Mouse (Mus musculus): Measurements from ENCODE around the gene Rnf157.

- peak; percentile 86 for TF ChIP-seq CTCF (IDR thresholded peaks at IDR 0.05; ENCODE audit: borderline replicate concordance, insufficient read depth, low read length)
- TF ChIP-seq POLR2A (IDR thresholded peaks at IDR 0.05; ENCODE audit: low read depth, low read length), result no peak
These were observed 44.7 kb downstream of the Rnf157 start for GRCm38 (mm10) chr11:116368116-116368515.
